Mouse (Mus musculus) cerebellum, adult 2 months (tissue): Measurements from ENCODE around the gene Hic1.

Source experiments
- CTCF ChIP-seq: fragments of 200-500 bp; IDR thresholded peaks from 2 replicates; pipeline ENCODE4 v1.5.1; 2011; ENCODE audit warnings: low read depth, mild to moderate bottlenecking, control low read depth, low read length, moderate library complexity, borderline replicate concordance; ENCODE audit not compliant: insufficient read depth
- POLR2A ChIP-seq: fragments of 200-500 bp; IDR thresholded peaks from 2 replicates; pipeline ENCODE4 v1.6.1; 2011; ENCODE audit warnings: low read length, control low read depth, borderline replicate concordance; ENCODE audit not compliant: insufficient read depth

DNA sequence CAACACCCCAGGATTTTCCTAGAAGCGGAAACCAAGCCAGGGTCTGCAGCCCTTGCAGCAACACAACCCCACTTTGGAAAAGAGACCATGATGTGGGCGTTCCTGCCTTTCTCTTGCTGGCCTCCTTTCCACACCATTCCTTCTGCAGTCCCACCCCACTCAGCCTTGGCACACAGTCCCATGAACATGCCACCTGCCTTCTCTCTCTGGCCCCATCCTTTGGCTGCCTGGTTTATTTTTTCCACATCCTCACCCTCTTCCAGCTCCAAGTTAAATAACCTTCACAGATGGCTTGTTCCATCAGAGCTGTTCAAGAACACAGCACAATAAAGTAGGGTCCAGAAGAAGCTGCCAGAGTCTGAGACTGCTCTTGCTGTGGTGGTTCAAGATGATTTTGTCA lies 50.0 kb downstream of the Hic1 start:
- TF ChIP-seq CTCF (no peak), POLR2A (no peak)
